ENCODE assay signal across 14 mouse cellular contexts in genomic region chr11:103731594-103731993, GRCm38 (mm10). TPM values are rescaled to one million over a fixed set of nuclear protein-coding genes. Genes with fewer than 3 reads are reported as not detected.
"Had no signal": no experiment of that assay in that cellular context is flagged by ENCODE, and none has a peak within 500 bp of the region (broad histone marks: within the 10 kb centered on the region; RNA-seq: fewer than 3 reads in every experiment).

No protein-coding gene starts in this region.

- H3K4me2 ChIP-seq: limb, embryonic 15.5 days; liver, embryonic 12.5 days; lung, embryonic 15.5 days; midbrain, embryonic 13.5 days; neural tube, embryonic 12.5 days; stomach, embryonic 15.5 days had no signal

- H3K9me3 ChIP-seq: limb, embryonic 15.5 days; liver, embryonic 12.5 days; lung, embryonic 15.5 days; midbrain, embryonic 13.5 days; neural tube, embryonic 12.5 days; stomach, embryonic 15.5 days had no signal

- H3K27ac ChIP-seq: limb, embryonic 15.5 days; liver, embryonic 12.5 days; lung, embryonic 15.5 days; midbrain, embryonic 13.5 days; neural tube, embryonic 12.5 days; stomach, embryonic 15.5 days had no signal

- H3K4me1 ChIP-seq: liver, embryonic 12.5 days; midbrain, embryonic 13.5 days; neural tube, embryonic 12.5 days had no signal

- H3K36me3 ChIP-seq: limb, embryonic 15.5 days; liver, embryonic 12.5 days; lung, embryonic 15.5 days; midbrain, embryonic 13.5 days; neural tube, embryonic 12.5 days; stomach, embryonic 15.5 days had no signal

- ATAC-seq: inflammation-experienced regulatory T-cells, adult 6 months; liver, embryonic 12.5 days; midbrain, embryonic 13.5 days had no signal

- H3K27me3 ChIP-seq: lung, embryonic 15.5 days; midbrain, embryonic 13.5 days; stomach, embryonic 15.5 days had no signal

- H3K4me3 ChIP-seq: limb, embryonic 15.5 days; liver, embryonic 12.5 days; lung, embryonic 15.5 days; midbrain, embryonic 13.5 days; myocyte; neural tube, embryonic 12.5 days; stomach, embryonic 15.5 days had no signal

- DNase-seq: kidney, adult 18-20 months; right cerebral cortex, postnatal 14 days; thymus, postnatal 4 days had no signal

- H3K9ac ChIP-seq: limb, embryonic 15.5 days; liver, embryonic 12.5 days; lung, embryonic 15.5 days; midbrain, embryonic 13.5 days; neural tube, embryonic 12.5 days; stomach, embryonic 15.5 days had no signal

RNA-seq across cellular contexts. Expression of gene Wnt9b, which starts 18.0 kb away (rescaled TPM):
- total RNA-seq: megakaryocyte-erythroid progenitor cell, adult 5-6 weeks; neutrophil, adult 5-6 weeks had no signal
- polyA plus RNA-seq: inflammation-experienced regulatory T-cells, adult 6 months; liver, embryonic 12.5 days; myocyte; stomach, embryonic 15.5 days had no signal

RNA-seq across cellular contexts. Expression of gene Wnt3, which starts 42.4 kb away (rescaled TPM):
- total RNA-seq: megakaryocyte-erythroid progenitor cell, adult 5-6 weeks; neutrophil, adult 5-6 weeks had no signal
- polyA plus RNA-seq: liver, embryonic 16.5 days had no signal
